Mouse (Mus musculus) adrenal gland, postnatal 25 days (tissue): Measurements from ENCODE around the gene Surf4. TPM values are rescaled to one million over a fixed set of nuclear protein-coding genes. Genes with fewer than 3 reads are reported as not detected.
A peak's percentile ranks its signal among the peaks of the same experiment; 100 is the strongest.
"Not testable (repeated sequence)": the region's sequence is repeated elsewhere in the genome, so short reads cannot be mapped to it uniquely, and the experiment has no call there.

Experiments
- DNase-seq: peaks from one replicate; pipeline ENCODE4 v3.0.0; 2021; ENCODE audit warnings: mixed read lengths
- total RNA-seq: library from RNA; stranded (reverse); gene quantifications from 2 replicates; pipeline ENCODE4 v1.2.3, GENCODE M21; 2021

The Surf4 gene
- total RNA-seq, 1 experiment from 2014 or later: 152 TPM

GRCm38 (mm10) chr2:26902467-26903220, 31.1 kb downstream of the Surf4 start, which contains the start of gene Surf6:
Surf6 (minus strand) TSS chr2:26902879.
- DNase-seq: peak; percentile 93

GRCm38 (mm10) chr2:26901834-26902400, 31.8 kb downstream of the Surf4 start:
- DNase-seq: no peak

GRCm38 (mm10) chr2:26900731-26901130, 33.0 kb downstream of the Surf4 start:
- DNase-seq: no peak

GRCm38 (mm10) chr2:26895898-26896297, 37.8 kb downstream of the Surf4 start:
- DNase-seq: no peak

DNA sequence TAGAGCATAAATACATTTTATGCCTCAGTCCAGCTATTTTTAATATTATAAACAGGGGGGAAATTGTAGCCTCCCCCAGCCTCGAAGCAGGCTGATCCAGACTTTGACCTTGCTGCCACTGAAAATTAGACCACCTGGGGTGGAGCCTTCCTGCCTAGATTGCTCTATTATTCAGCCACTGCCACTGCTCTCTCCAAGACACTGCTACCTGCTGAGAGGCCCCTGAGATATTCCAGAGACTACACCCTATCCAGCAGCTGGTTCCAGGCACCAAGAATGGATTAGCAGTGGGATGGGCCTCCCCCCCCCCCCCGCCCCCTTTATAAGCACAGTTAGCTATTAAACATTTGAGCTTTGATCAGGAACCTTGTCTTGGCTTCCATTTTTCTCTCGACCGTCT, 47.6 kb downstream of the Surf4 start:
- DNase-seq: not testable (repeated sequence)

DNA sequence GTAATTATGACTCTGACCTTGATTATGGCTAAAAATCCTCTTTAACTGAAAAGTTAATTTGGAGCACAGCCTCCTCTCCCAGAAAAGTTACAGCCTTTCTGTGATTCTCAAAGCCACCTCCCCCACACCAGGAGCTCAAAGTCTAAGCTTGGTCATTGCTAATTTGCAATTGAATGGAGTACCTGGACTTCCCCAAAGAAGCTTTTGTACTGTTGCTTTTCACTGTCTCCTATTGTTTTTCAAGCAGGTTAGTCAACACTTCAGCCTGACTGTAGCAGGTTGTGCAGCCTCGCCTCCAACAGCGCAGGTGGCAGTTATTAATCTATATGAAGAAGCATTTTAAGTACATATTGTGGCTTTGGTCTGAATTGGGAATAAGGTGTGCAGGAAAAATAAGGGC, 48.2 kb downstream of the Surf4 start:
- DNase-seq: not testable (repeated sequence)

DNA sequence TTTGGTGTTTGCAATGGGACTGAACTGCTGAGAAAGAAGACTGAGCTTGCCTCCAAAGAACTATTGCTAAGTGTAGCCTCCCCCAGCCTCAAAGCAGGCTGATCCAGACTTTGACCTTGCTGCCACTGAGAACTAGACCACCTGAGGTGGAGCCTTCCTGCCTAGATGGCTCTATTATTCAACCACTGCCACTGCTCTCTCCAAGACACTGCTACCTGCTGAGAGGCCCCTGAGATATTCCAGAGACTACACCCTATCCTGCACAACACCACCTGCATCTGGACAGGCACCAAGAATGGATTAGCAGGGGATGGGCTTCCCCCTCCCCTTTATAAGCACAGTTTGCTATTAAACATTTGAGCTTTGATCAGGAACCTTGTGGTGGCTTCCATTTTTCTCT, 55.2 kb downstream of the Surf4 start:
- DNase-seq: no peak

- DNase-seq: no peak
Observed at GRCm38 (mm10) chr2:26870666-26871065, 63.1 kb downstream of the Surf4 start.

Other genes with a start within 250 kb of the Surf4 start
- gene Abo, start 68.9 kb downstream of the Surf4 start, total RNA-seq: not detected in 2 replicates
- gene Surf6, start 31.0 kb downstream of the Surf4 start, total RNA-seq: 32.1 and 33.7 TPM in 2 replicates
- 43.2 and 54.2 TPM in 2 replicates for gene Med22, start 23.3 kb downstream of the Surf4 start, total RNA-seq
- gene Rpl7a, start 23.2 kb downstream of the Surf4 start, total RNA-seq: 481 and 517 TPM in 2 replicates
- 44.2 and 45.9 TPM in 2 replicates for gene Surf2, start 17.6 kb downstream of the Surf4 start, total RNA-seq
- 109 and 117 TPM in 2 replicates for gene Surf1, start 17.4 kb downstream of the Surf4 start, total RNA-seq
- 0.33 TPM in 1 of 2 replicates, not detected in the other for gene Stkld1, start 119 bp upstream of the Surf4 start, total RNA-seq
- gene Rexo4, start 30.5 kb upstream of the Surf4 start, total RNA-seq: 40.5 and 51.1 TPM in 2 replicates
- gene Adamts13, start 39.5 kb upstream of the Surf4 start, total RNA-seq: not detected in 2 replicates
- 47.5 and 53.5 TPM in 2 replicates for gene Cacfd1, start 76.0 kb upstream of the Surf4 start, total RNA-seq
- 0.71 and 0.97 TPM in 2 replicates for gene Slc2a6, start 94.1 kb upstream of the Surf4 start, total RNA-seq
- gene Mymk, start 138.3 kb upstream of the Surf4 start, total RNA-seq: not detected in 2 replicates
- gene Adamtsl2, start 145.5 kb upstream of the Surf4 start, total RNA-seq: 17.4 and 17.9 TPM in 2 replicates
- 1.6 and 2.3 TPM in 2 replicates for gene Fam163b, start 208.6 kb upstream of the Surf4 start, total RNA-seq
- 324 and 373 TPM in 2 replicates for gene Dbh, start 231.3 kb upstream of the Surf4 start, total RNA-seq